Mouse (Mus musculus) ES-E14 (cell line): Measurements from ENCODE around the gene Ak6.

ENCODE experiments used
- CHD2 ChIP-seq: IDR thresholded peaks from 2 replicates; pipeline ENCODE4 v1.6.1; 2014; ENCODE audit warnings: mild to moderate bottlenecking, low read depth, low read length, inconsistent platforms
- HCFC1 ChIP-seq: IDR thresholded peaks from 2 replicates; pipeline ENCODE4 v1.6.1; 2012; ENCODE audit warnings: low read length, inconsistent platforms, borderline replicate concordance; ENCODE audit not compliant: insufficient read depth
- MAFK ChIP-seq: IDR thresholded peaks from 2 replicates; pipeline ENCODE4 v1.6.1; 2014; ENCODE audit warnings: mild to moderate bottlenecking, low read depth, low read length, inconsistent platforms; ENCODE audit not compliant: insufficient read depth
- ZC3H11A ChIP-seq: IDR thresholded peaks from 2 replicates; pipeline ENCODE4 v1.6.1; 2012; ENCODE audit warnings: low read depth, mild to moderate bottlenecking, inconsistent platforms, low read length, borderline replicate concordance

DNA sequence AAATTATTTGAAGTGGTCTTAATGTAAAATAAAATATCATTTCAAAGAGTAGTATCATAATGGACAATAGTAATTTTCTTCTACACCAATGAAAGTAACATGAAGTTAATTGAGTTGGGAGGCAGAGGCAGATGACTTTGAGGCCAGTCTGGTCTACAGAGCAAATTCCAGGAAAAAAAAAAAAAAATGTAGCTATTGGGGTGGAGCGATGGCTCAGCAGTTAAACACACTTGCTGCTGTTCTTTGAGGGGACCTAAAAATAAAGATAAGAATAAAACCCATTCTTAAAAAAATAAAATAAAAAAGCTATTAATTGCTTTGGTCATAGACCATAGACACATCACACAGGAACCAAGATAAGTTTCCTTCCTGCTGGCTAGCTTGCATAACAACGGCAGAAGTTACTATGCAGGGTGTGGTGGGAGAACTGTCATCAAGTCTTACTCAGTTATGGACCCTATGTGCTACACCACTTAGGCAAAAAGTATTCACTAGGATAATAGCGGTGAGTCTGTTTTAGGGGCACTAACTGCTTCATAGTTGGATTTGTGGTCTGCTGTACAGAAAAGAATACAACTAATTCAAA, 16.6 kb upstream of the Ak6 start:
- no peak for TF ChIP-seq MAFK
- TF ChIP-seq HCFC1, result no peak
- no peak for TF ChIP-seq CHD2
- TF ChIP-seq ZC3H11A, result no peak
